Mouse (Mus musculus): ENCODE results near the gene Zswim2. TPM values are rescaled to one million over a fixed set of nuclear protein-coding genes. Genes with fewer than 3 reads are reported as not detected.

Gene Zswim2
- polyA plus RNA-seq (2017; shearing (Covaris generic)): not detected

DNA sequence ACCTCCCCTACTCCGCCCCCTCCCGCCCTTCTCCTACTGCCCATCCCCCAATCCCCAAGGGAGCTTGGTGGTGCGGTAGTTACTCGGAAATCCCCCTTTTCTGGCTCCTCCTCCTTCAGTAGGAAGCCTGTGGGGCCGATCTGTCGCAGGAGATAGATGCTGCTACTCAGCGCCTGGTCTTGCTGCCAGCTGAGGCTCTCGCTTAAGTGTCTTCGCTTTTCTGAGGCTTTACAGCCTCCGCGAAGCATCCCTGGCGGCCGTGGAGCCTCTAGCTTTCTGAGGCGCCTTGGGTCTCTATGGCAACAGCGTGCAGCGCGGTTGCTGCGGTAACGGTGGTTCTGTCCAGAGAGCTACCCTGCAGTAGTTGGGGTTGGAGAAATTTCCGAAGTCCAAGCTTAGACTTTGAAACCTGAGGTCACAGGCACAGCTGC is at the start of gene Zswim2:
Zswim2 (minus strand) TSS at position 298 of the 431 bp plus-strand sequence.

GRCm38 (mm10) chr2:83990253-83990652 is 49.2 kb upstream of the Zswim2 start, which contains the start of gene Gm13691:
Gene Gm13691, plus strand, starts transcription at chr2:83990553.

GRCm38 (mm10) chr2:83984443-83984842 is 43.4 kb upstream of the Zswim2 start, which contains the start of gene Gm13697:
Gene Gm13697, plus strand, starts transcription at chr2:83984743.

GRCm38 (mm10) chr2:83978633-83979032 is 37.6 kb upstream of the Zswim2 start, which contains the start of gene Gm13694:
Gene Gm13694, plus strand, starts transcription at chr2:83978933.

DNA sequence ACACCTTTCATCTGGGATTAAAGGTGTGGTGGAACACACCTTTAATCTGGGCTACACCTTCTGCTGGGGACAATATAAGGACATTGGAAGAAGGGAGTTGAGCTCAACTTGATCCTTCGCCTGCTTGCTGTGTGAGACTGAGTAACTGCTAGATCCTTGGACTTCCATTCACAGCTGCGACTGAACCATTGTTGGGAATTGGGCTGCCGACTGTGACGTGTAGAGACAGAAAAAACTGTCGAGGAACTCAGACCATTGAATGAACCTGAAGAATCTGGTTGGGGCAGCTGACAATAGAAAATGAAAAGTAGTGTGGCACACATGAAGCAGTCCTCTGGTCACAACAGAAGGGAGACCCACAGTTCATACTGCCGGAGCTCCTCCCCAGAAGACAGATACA is 31.8 kb upstream of the Zswim2 start, which contains the start of gene Gm13696:
Gm13696 (plus strand) TSS at position 301 of the 400 bp plus-strand sequence.

GRCm38 (mm10) chr2:83967013-83967412 is 26.0 kb upstream of the Zswim2 start, which contains the start of gene Gm13695:
Gene Gm13695, plus strand, starts transcription at chr2:83967313.

DNA sequence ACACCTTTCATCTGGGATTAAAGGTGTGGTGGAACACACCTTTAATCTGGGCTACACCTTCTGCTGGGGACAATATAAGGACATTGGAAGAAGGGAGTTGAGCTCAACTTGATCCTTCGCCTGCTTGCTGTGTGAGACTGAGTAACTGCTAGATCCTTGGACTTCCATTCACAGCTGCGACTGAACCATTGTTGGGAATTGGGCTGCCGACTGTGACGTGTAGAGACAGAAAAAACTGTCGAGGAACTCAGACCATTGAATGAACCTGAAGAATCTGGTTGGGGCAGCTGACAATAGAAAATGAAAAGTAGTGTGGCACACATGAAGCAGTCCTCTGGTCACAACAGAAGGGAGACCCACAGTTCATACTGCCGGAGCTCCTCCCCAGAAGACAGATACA is 20.2 kb upstream of the Zswim2 start, which contains the start of gene Gm13693:
Gm13693 (plus strand) TSS at position 301 of the 400 bp plus-strand sequence.

GRCm38 (mm10) chr2:83955393-83955792 is 14.4 kb upstream of the Zswim2 start, which contains the start of gene Gm13698:
Gene Gm13698, plus strand, starts transcription at chr2:83955693.

Other genes starting within 250 kb of the Zswim2 start
- 58.9 TPM for gene Itgav, start 216.8 kb downstream of the Zswim2 start, polyA plus RNA-seq (2017; shearing (Covaris generic))
- 0.37 TPM for gene Fam171b, start 128.6 kb downstream of the Zswim2 start, polyA plus RNA-seq (2017; shearing (Covaris generic))
- not detected for gene Gm13698, start 14.5 kb upstream of the Zswim2 start, polyA plus RNA-seq (2017; shearing (Covaris generic))
- not detected for gene Gm13693, start 20.3 kb upstream of the Zswim2 start, polyA plus RNA-seq (2017; shearing (Covaris generic))
- gene Gm13695, start 26.1 kb upstream of the Zswim2 start, polyA plus RNA-seq (2017; shearing (Covaris generic)): not detected
- not detected for gene Gm13696, start 31.9 kb upstream of the Zswim2 start, polyA plus RNA-seq (2017; shearing (Covaris generic))
- gene Gm13694, start 37.7 kb upstream of the Zswim2 start, polyA plus RNA-seq (2017; shearing (Covaris generic)): not detected
- not detected for gene Gm13697, start 43.5 kb upstream of the Zswim2 start, polyA plus RNA-seq (2017; shearing (Covaris generic))
- gene Gm13691, start 49.3 kb upstream of the Zswim2 start, polyA plus RNA-seq (2017; shearing (Covaris generic)): not detected

All from CD4-positive, CD25-positive, alpha-beta regulatory T cell (primary cell).